ENCODE assay signal across 12 mouse cellular contexts in the genomic region with DNA sequence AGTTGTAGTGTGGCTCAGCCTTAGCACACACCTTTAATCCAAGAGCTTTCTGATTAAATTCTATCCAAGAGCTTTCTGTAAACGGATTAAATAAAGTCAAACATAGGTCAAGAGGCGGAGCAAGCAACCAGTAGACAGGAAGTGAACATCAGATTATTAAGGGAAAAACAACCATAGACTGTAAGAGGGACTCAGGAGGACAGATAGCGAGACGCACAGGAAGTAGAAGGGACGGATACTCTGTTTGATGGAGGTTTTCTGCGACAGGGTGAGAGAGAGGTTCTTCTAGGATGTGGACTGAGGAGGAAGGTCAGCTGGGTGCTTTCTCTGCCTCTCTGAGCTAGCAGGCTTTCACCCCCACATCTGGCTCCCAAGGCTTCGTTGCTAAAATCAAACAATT. TPM values are rescaled to one million over a fixed set of nuclear protein-coding genes. Genes with fewer than 3 reads are reported as not detected.
A peak's percentile ranks its signal among the peaks of the same experiment; 100 is the strongest.
DNase-seq lines count a peak whose midpoint lies in the region; ATAC-seq and TF ChIP-seq lines count a peak whose summit lies in the region.
"Had no signal": no experiment of that assay in that cellular context is flagged by ENCODE, and none has a peak within 500 bp of the region (broad histone marks: within the 10 kb centered on the region; RNA-seq: fewer than 3 reads in every experiment).

No protein-coding gene starts in this region.

- 25% methylated on average over 7 of the region's 7 CpGs for WGBS in lung, postnatal 0 days
- 8% methylated on average over 7 of the region's 7 CpGs for WGBS in liver, embryonic 14.5 days (ENCODE audit: insufficient replicate concordance)
- WGBS in stomach, embryonic 16.5 days, result 34% methylated on average over 7 of the region's 7 CpGs
- 81% methylated on average over 7 of the region's 7 CpGs for WGBS in hindbrain, embryonic 14.5 days

- peaks cover 4% of the 10 kb centered on the region; the same call in 1 of the 2 replicates for H3K4me1 ChIP-seq in lung, postnatal 0 days (ENCODE audit: insufficient read depth, low read depth, low read length)
- H3K4me1 ChIP-seq in liver, embryonic 14.5 days (replicated peaks; ENCODE audit: control insufficient read depth in 2 of 2, insufficient read depth in 2 of 2, low read length in 1 of 2), result peaks cover 50 to 63% of the 10 kb centered on the region in 2 experiments
- H3K4me1 ChIP-seq in stomach, embryonic 16.5 days (ENCODE audit: control insufficient read depth, insufficient read depth, low read length), result peaks cover 12% of the 10 kb centered on the region; the same call in 1 of the 2 replicates
- H3K4me1 ChIP-seq in hindbrain, embryonic 14.5 days (replicated peaks; ENCODE audit: control insufficient read depth, insufficient read depth, low read length), result no peaks in the 10 kb centered on the region
- H3K4me1 ChIP-seq: hindbrain, embryonic 15.5 days had no signal

- no peak overlapping the region for H3K9ac ChIP-seq in lung, postnatal 0 days (replicated peaks; ENCODE audit: low read depth)
- peak overlapping the region; percentile 58 for H3K9ac ChIP-seq in liver, embryonic 14.5 days (replicated peaks)
- H3K9ac ChIP-seq in stomach, embryonic 16.5 days (ENCODE audit: low read length), result no peak overlapping the region
- no peak overlapping the region for H3K9ac ChIP-seq in hindbrain, embryonic 14.5 days
- H3K9ac ChIP-seq: embryonic facial prominence, embryonic 15.5 days; hindbrain, embryonic 15.5 days had no signal

- no peak overlapping the region for H3K27ac ChIP-seq in lung, postnatal 0 days (ENCODE audit: low read length)
- peak overlapping the region; percentile 80 for H3K27ac ChIP-seq in liver, embryonic 14.5 days
- H3K27ac ChIP-seq in stomach, embryonic 16.5 days (ENCODE audit: low read length), result peak overlapping the region; percentile 34; the same call in 1 of the 2 replicates
- no peak overlapping the region for H3K27ac ChIP-seq in hindbrain, embryonic 14.5 days
- H3K27ac ChIP-seq: embryonic facial prominence, embryonic 15.5 days; hindbrain, embryonic 15.5 days had no signal

- TF ChIP-seq CTCF in lung, postnatal 0 days (IDR thresholded peaks at IDR 0.05), result no peak
- no peak for TF ChIP-seq CTCF in liver, embryonic 14.5 days (IDR thresholded peaks at IDR 0.05; ENCODE audit: low read depth)

- H3K4me2 ChIP-seq in lung, postnatal 0 days (replicated peaks; ENCODE audit: low read depth, low read length), result no peak overlapping the region
- peak overlapping the region; percentile 62 for H3K4me2 ChIP-seq in liver, embryonic 14.5 days (ENCODE audit: low read depth)
- no peak overlapping the region for H3K4me2 ChIP-seq in stomach, embryonic 16.5 days (ENCODE audit: low read depth, low read length)
- no peak overlapping the region for H3K4me2 ChIP-seq in hindbrain, embryonic 14.5 days (replicated peaks)
- H3K4me2 ChIP-seq: embryonic facial prominence, embryonic 15.5 days; hindbrain, embryonic 15.5 days had no signal

- peak; percentile 28 for DNase-seq in lung, postnatal 0 days (ENCODE audit: low spot score)
- no peak for DNase-seq in lung, postnatal 10 days
- no peak for DNase-seq in liver, embryonic 14.5 days (ENCODE audit: low read depth in 3 of 3, low spot score in 3 of 3)
- DNase-seq in urinary bladder, postnatal 14 days (ENCODE audit: low spot score), result no peak
- no peak for DNase-seq in hindbrain, embryonic 14.5 days (ENCODE audit: low spot score)
- DNase-seq: cerebellum, postnatal 36 days; heart, adult 18-20 months; kidney, postnatal 4 days had no signal

- no peaks in the 10 kb centered on the region for H3K9me3 ChIP-seq in lung, postnatal 0 days (ENCODE audit: low read length)
- no peaks in the 10 kb centered on the region for H3K9me3 ChIP-seq in liver, embryonic 14.5 days (ENCODE audit: control insufficient read depth, low read length)
- no peaks in the 10 kb centered on the region for H3K9me3 ChIP-seq in stomach, embryonic 16.5 days (replicated peaks; ENCODE audit: control insufficient read depth, low read length)
- no peaks in the 10 kb centered on the region for H3K9me3 ChIP-seq in hindbrain, embryonic 14.5 days (ENCODE audit: control insufficient read depth, low read length)
- H3K9me3 ChIP-seq: embryonic facial prominence, embryonic 15.5 days; hindbrain, embryonic 15.5 days had no signal

- ATAC-seq in lung, postnatal 0 days, result 0 out of 2 replicates have a peak, but pooled peaks have one; percentile 25
- ATAC-seq in activated CD4-positive, CD25-positive, alpha-beta regulatory T cell, adult 4 months, result peak; percentile 79
- ATAC-seq in liver, embryonic 14.5 days (ENCODE audit: insufficient read depth), result no peak
- ATAC-seq in stomach, embryonic 16.5 days (ENCODE audit: insufficient read depth, low FRiP score), result no peak
- no peak for ATAC-seq in hindbrain, embryonic 14.5 days (ENCODE audit: low FRiP score)

- H3K36me3 ChIP-seq in lung, postnatal 0 days (ENCODE audit: insufficient read depth, low read length), result no peaks in the 10 kb centered on the region
- H3K36me3 ChIP-seq in liver, embryonic 14.5 days (replicated peaks; ENCODE audit: control insufficient read depth, insufficient read depth, low read depth), result no peaks in the 10 kb centered on the region
- H3K36me3 ChIP-seq in stomach, embryonic 16.5 days (ENCODE audit: control insufficient read depth, insufficient read depth, low read length), result no peaks in the 10 kb centered on the region
- no peaks in the 10 kb centered on the region for H3K36me3 ChIP-seq in hindbrain, embryonic 14.5 days (replicated peaks; ENCODE audit: control insufficient read depth, insufficient read depth)
- H3K36me3 ChIP-seq: embryonic facial prominence, embryonic 15.5 days; hindbrain, embryonic 15.5 days had no signal

- H3K27me3 ChIP-seq in lung, postnatal 0 days (replicated peaks; ENCODE audit: insufficient read depth, low read length), result no peaks in the 10 kb centered on the region
- no peaks in the 10 kb centered on the region for H3K27me3 ChIP-seq in liver, embryonic 14.5 days (ENCODE audit: control insufficient read depth, insufficient read depth, low read length)
- H3K27me3 ChIP-seq in stomach, embryonic 16.5 days (ENCODE audit: control insufficient read depth, insufficient read depth, low read length), result no peaks in the 10 kb centered on the region
- H3K27me3 ChIP-seq in hindbrain, embryonic 14.5 days (ENCODE audit: control insufficient read depth, insufficient read depth, low read length), result no peaks in the 10 kb centered on the region
- H3K27me3 ChIP-seq: embryonic facial prominence, embryonic 15.5 days; hindbrain, embryonic 15.5 days had no signal

- no peak for TF ChIP-seq EP300 in lung, postnatal 0 days (IDR thresholded peaks at IDR 0.05)
- no peak for TF ChIP-seq EP300 in liver, embryonic 14.5 days (IDR thresholded peaks at IDR 0.05; ENCODE audit: low read depth)

- H3K4me3 ChIP-seq in lung, postnatal 0 days (ENCODE audit: low read depth, low read length), result no peak overlapping the region
- peak overlapping the region; percentile 16 to 34; a peak in 2 of 4 replicates for H3K4me3 ChIP-seq in liver, embryonic 14.5 days (ENCODE audit: insufficient read depth in 1 of 2, low read depth in 2 of 2, low read length in 2 of 2)
- H3K4me3 ChIP-seq in stomach, embryonic 16.5 days (replicated peaks; ENCODE audit: low read length), result no peak overlapping the region
- H3K4me3 ChIP-seq in hindbrain, embryonic 14.5 days (replicated peaks; ENCODE audit: low read length), result no peak overlapping the region
- H3K4me3 ChIP-seq: embryonic facial prominence, embryonic 15.5 days; hindbrain, embryonic 15.5 days had no signal

RNA-seq across cellular contexts. Expression of gene Dok1, which starts 23.3 kb away (rescaled TPM):
- polyA plus RNA-seq in lung, postnatal 0 days (2015; fragmentation: Nextera tagmentation; extraction: Ambion mirVana), result 22.8 and 23.3 TPM in 2 replicates
- 10 to 100 TPM; 26.3 to 47.2 TPM for polyA plus RNA-seq in activated CD4-positive, CD25-positive, alpha-beta regulatory T cell, adult 4 months (2017; shearing (Covaris generic))
- 13.9 and 14.9 TPM in 2 replicates for polyA plus RNA-seq in liver, embryonic 14.5 days (2012; rRNA removed)
- polyA plus RNA-seq in liver, embryonic 14.5 days (2014; fragmentation: Nextera tagmentation; extraction: Ambion mirVana), result 12.7 and 15.7 TPM in 2 replicates
- polyA plus RNA-seq in stomach, embryonic 16.5 days (2015; fragmentation: Nextera tagmentation; extraction: Ambion mirVana), result 10.5 and 11.3 TPM in 2 replicates
- polyA plus RNA-seq in hindbrain, embryonic 14.5 days (2014; fragmentation: Nextera tagmentation; extraction: Ambion mirVana), result 1.2 and 2.2 TPM in 2 replicates

RNA-seq across cellular contexts. Expression of gene Loxl3, which starts 24.0 kb away (rescaled TPM):
- 10.1 and 11.4 TPM in 2 replicates for polyA plus RNA-seq in lung, postnatal 0 days (2015; fragmentation: Nextera tagmentation; extraction: Ambion mirVana)
- polyA plus RNA-seq in activated CD4-positive, CD25-positive, alpha-beta regulatory T cell, adult 4 months (2017; shearing (Covaris generic)), result under 1 TPM in 1 of 2 experiments, not detected in 1; 0.26 TPM
- 0.92 and 1.6 TPM in 2 replicates for polyA plus RNA-seq in liver, embryonic 14.5 days (2012; rRNA removed)
- 1.1 TPM in 2 replicates for polyA plus RNA-seq in liver, embryonic 14.5 days (2014; fragmentation: Nextera tagmentation; extraction: Ambion mirVana)
- polyA plus RNA-seq in stomach, embryonic 16.5 days (2015; fragmentation: Nextera tagmentation; extraction: Ambion mirVana), result 19.4 and 19.5 TPM in 2 replicates
- 3.5 and 4.9 TPM in 2 replicates for polyA plus RNA-seq in hindbrain, embryonic 14.5 days (2014; fragmentation: Nextera tagmentation; extraction: Ambion mirVana)

RNA-seq across cellular contexts. Expression of gene Aup1, which starts 44.3 kb away (rescaled TPM):
- polyA plus RNA-seq in lung, postnatal 0 days (2015; fragmentation: Nextera tagmentation; extraction: Ambion mirVana), result 201 and 205 TPM in 2 replicates
- 100 to 1,000 TPM; 432 to 455 TPM for polyA plus RNA-seq in activated CD4-positive, CD25-positive, alpha-beta regulatory T cell, adult 4 months (2017; shearing (Covaris generic))
- 172 and 269 TPM in 2 replicates for polyA plus RNA-seq in liver, embryonic 14.5 days (2012; rRNA removed)
- polyA plus RNA-seq in liver, embryonic 14.5 days (2014; fragmentation: Nextera tagmentation; extraction: Ambion mirVana), result 128 and 136 TPM in 2 replicates
- 228 and 235 TPM in 2 replicates for polyA plus RNA-seq in stomach, embryonic 16.5 days (2015; fragmentation: Nextera tagmentation; extraction: Ambion mirVana)
- 109 and 111 TPM in 2 replicates for polyA plus RNA-seq in hindbrain, embryonic 14.5 days (2014; fragmentation: Nextera tagmentation; extraction: Ambion mirVana)

RNA-seq across cellular contexts. Expression of gene Htra2, which starts 45.1 kb away (rescaled TPM):
- 50.5 and 55.5 TPM in 2 replicates for polyA plus RNA-seq in lung, postnatal 0 days (2015; fragmentation: Nextera tagmentation; extraction: Ambion mirVana)
- polyA plus RNA-seq in activated CD4-positive, CD25-positive, alpha-beta regulatory T cell, adult 4 months (2017; shearing (Covaris generic)), result 10 to 100 TPM; 19.0 to 22.2 TPM
- 75.7 and 80.9 TPM in 2 replicates for polyA plus RNA-seq in liver, embryonic 14.5 days (2012; rRNA removed)
- 54.3 and 54.9 TPM in 2 replicates for polyA plus RNA-seq in liver, embryonic 14.5 days (2014; fragmentation: Nextera tagmentation; extraction: Ambion mirVana)
- polyA plus RNA-seq in stomach, embryonic 16.5 days (2015; fragmentation: Nextera tagmentation; extraction: Ambion mirVana), result 66.5 and 72.3 TPM in 2 replicates
- 40.4 and 42.9 TPM in 2 replicates for polyA plus RNA-seq in hindbrain, embryonic 14.5 days (2014; fragmentation: Nextera tagmentation; extraction: Ambion mirVana)

RNA-seq across cellular contexts. Expression of gene Dqx1, which starts 47.6 kb away (rescaled TPM):
- polyA plus RNA-seq in lung, postnatal 0 days (2015; fragmentation: Nextera tagmentation; extraction: Ambion mirVana), result 1.9 and 2.4 TPM in 2 replicates
- polyA plus RNA-seq in activated CD4-positive, CD25-positive, alpha-beta regulatory T cell, adult 4 months (2017; shearing (Covaris generic)), result 1 to 10 TPM; 1.5 to 1.6 TPM
- 7.7 and 7.8 TPM in 2 replicates for polyA plus RNA-seq in liver, embryonic 14.5 days (2012; rRNA removed)
- 2.9 and 3.1 TPM in 2 replicates for polyA plus RNA-seq in liver, embryonic 14.5 days (2014; fragmentation: Nextera tagmentation; extraction: Ambion mirVana)
- polyA plus RNA-seq in stomach, embryonic 16.5 days (2015; fragmentation: Nextera tagmentation; extraction: Ambion mirVana), result 6.0 and 6.4 TPM in 2 replicates
- 0.29 TPM in 2 replicates for polyA plus RNA-seq in hindbrain, embryonic 14.5 days (2014; fragmentation: Nextera tagmentation; extraction: Ambion mirVana)

Comparison
In these comparisons a context has a peak if more than half of its experiments do, and no peak if none do; other contexts are left out.
1. ATAC-seq: peak in lung, postnatal 0 days (single experiment) and activated CD4-positive, CD25-positive, alpha-beta regulatory T cell, adult 4 months (single experiment); none in liver, embryonic 14.5 days (single experiment), stomach, embryonic 16.5 days (single experiment) and hindbrain, embryonic 14.5 days (single experiment).
2. H3K27ac ChIP-seq: peak in liver, embryonic 14.5 days (single experiment) and stomach, embryonic 16.5 days (single experiment); none in lung, postnatal 0 days (single experiment) and hindbrain, embryonic 14.5 days (single experiment).
3. H3K4me3 ChIP-seq: peak in liver, embryonic 14.5 days (2 of 2); none in lung, postnatal 0 days (single experiment), stomach, embryonic 16.5 days (single experiment) and hindbrain, embryonic 14.5 days (single experiment).